Mouse (Mus musculus): ENCODE results near the gene Bicdl1. TPM values are rescaled to one million over a fixed set of nuclear protein-coding genes. Genes with fewer than 3 reads are reported as not detected.

Bicdl1 gene
- polyA plus RNA-seq, 1 experiment from 2014 or later = 11.4 TPM

- H3K27me3 ChIP-seq = peaks cover 5% of the 10 kb centered on the region; the same call in 1 of the 2 replicates
- no peak overlapping the region for H3K27ac ChIP-seq
- no peaks in the 10 kb centered on the region for H3K9me3 ChIP-seq
- no peak overlapping the region for H3K4me2 ChIP-seq (replicated peaks)
- H3K9ac ChIP-seq = no peak overlapping the region
- no peaks in the 10 kb centered on the region for H3K4me1 ChIP-seq
- 74% methylated on average over 5 of the region's 5 CpGs for WGBS
- H3K4me3 ChIP-seq = no peak overlapping the region
- no peak for ATAC-seq (ENCODE audit: low FRiP score, low read depth)
- H3K36me3 ChIP-seq = no peaks in the 10 kb centered on the region
These were observed 34.6 kb downstream of the Bicdl1 start for GRCm38 (mm10) chr5:115696811-115697210.

GRCm38 (mm10) chr5:115695191-115695770 lies 36.1 kb downstream of the Bicdl1 start:
- no peak for ATAC-seq (ENCODE audit: low FRiP score, low read depth)
- WGBS = 73% methylated on average over 6 of the region's 6 CpGs

GRCm38 (mm10) chr5:115693271-115693670 lies 38.1 kb downstream of the Bicdl1 start:
- no peak for ATAC-seq (ENCODE audit: low FRiP score, low read depth)
- Histone ChIP-seq H3K36me3 (no peaks in the 10 kb centered on the region), H3K4me1 (no peaks in the 10 kb centered on the region), H3K4me2 (replicated peaks) (no peak overlapping the region), H3K9me3 (no peaks in the 10 kb centered on the region), H3K9ac (no peak overlapping the region), H3K27ac (no peak overlapping the region), H3K4me3 (no peak overlapping the region), H3K27me3 (no peaks in the 10 kb centered on the region)
- 68% methylated on average over 3 of the region's 3 CpGs for WGBS

More at GRCm38 (mm10) chr5:115695191-115695770, 36.1 kb downstream of the Bicdl1 start:
- H3K4me1 ChIP-seq = no peaks in the 10 kb centered on the region
- H3K4me3 ChIP-seq = no peak overlapping the region
- H3K4me2 ChIP-seq (replicated peaks) = no peak overlapping the region
- H3K9ac ChIP-seq = no peak overlapping the region
- peaks cover 5% of the 10 kb centered on the region; the same call in 1 of the 2 replicates for H3K27me3 ChIP-seq
- no peaks in the 10 kb centered on the region for H3K36me3 ChIP-seq
- no peaks in the 10 kb centered on the region for H3K9me3 ChIP-seq
- no peak overlapping the region for H3K27ac ChIP-seq

GRCm38 (mm10) chr5:115686716-115687115 lies 44.7 kb downstream of the Bicdl1 start:
- Histone ChIP-seq H3K27ac (no peak overlapping the region), H3K36me3 (no peaks in the 10 kb centered on the region), H3K9ac (no peak overlapping the region), H3K4me3 (no peak overlapping the region), H3K9me3 (no peaks in the 10 kb centered on the region), H3K4me2 (replicated peaks) (no peak overlapping the region), H3K4me1 (0 out of 2 replicates have a peak, but pooled peaks cover 3% of the 10 kb centered on the region), H3K27me3 (no peaks in the 10 kb centered on the region)
- ATAC-seq (ENCODE audit: low FRiP score, low read depth) = no peak
- 52% methylated on average over 7 of the region's 7 CpGs for WGBS

- Histone ChIP-seq H3K4me1 (0 out of 2 replicates have a peak, but pooled peaks cover 3% of the 10 kb centered on the region), H3K27ac (no peak overlapping the region), H3K9ac (no peak overlapping the region), H3K36me3 (no peaks in the 10 kb centered on the region), H3K27me3 (no peaks in the 10 kb centered on the region), H3K4me2 (replicated peaks) (no peak overlapping the region), H3K9me3 (no peaks in the 10 kb centered on the region), H3K4me3 (no peak overlapping the region)
- ATAC-seq (ENCODE audit: low FRiP score, low read depth) = no peak
- WGBS = 83% methylated on average over 10 of the region's 10 CpGs
These were observed 46.3 kb downstream of the Bicdl1 start for GRCm38 (mm10) chr5:115685126-115685525.

GRCm38 (mm10) chr5:115671846-115672245 lies 59.6 kb downstream of the Bicdl1 start:
- Histone ChIP-seq H3K9me3 (no peaks in the 10 kb centered on the region), H3K4me2 (replicated peaks) (no peak overlapping the region)
- WGBS = 61% methylated on average over 8 of the region's 8 CpGs

GRCm38 (mm10) chr5:115670406-115670805 lies 61.0 kb downstream of the Bicdl1 start:
- H3K9me3 ChIP-seq = no peaks in the 10 kb centered on the region

More at GRCm38 (mm10) chr5:115671846-115672245, 59.6 kb downstream of the Bicdl1 start:
- Histone ChIP-seq H3K9ac (no peak overlapping the region), H3K36me3 (no peaks in the 10 kb centered on the region), H3K27ac (no peak overlapping the region), H3K4me1 (no peaks in the 10 kb centered on the region), H3K27me3 (no peaks in the 10 kb centered on the region), H3K4me3 (no peak overlapping the region)
- ATAC-seq (ENCODE audit: low FRiP score, low read depth) = no peak

GRCm38 (mm10) chr5:115669974-115670373 lies 61.4 kb downstream of the Bicdl1 start:
- Histone ChIP-seq H3K9me3 (no peaks in the 10 kb centered on the region), H3K4me2 (replicated peaks) (no peak overlapping the region)

More at GRCm38 (mm10) chr5:115670406-115670805, 61.0 kb downstream of the Bicdl1 start:
- WGBS = 64% methylated on average over 2 of the region's 2 CpGs
- no peak for ATAC-seq (ENCODE audit: low FRiP score, low read depth)
- Histone ChIP-seq H3K4me1 (no peaks in the 10 kb centered on the region), H3K4me2 (replicated peaks) (no peak overlapping the region), H3K36me3 (no peaks in the 10 kb centered on the region), H3K27ac (no peak overlapping the region), H3K27me3 (no peaks in the 10 kb centered on the region), H3K9ac (no peak overlapping the region), H3K4me3 (no peak overlapping the region)

GRCm38 (mm10) chr5:115668986-115669385 lies 62.4 kb downstream of the Bicdl1 start:
- Histone ChIP-seq H3K4me3 (no peak overlapping the region), H3K36me3 (no peaks in the 10 kb centered on the region), H3K4me1 (no peaks in the 10 kb centered on the region), H3K4me2 (replicated peaks) (no peak overlapping the region), H3K9ac (no peak overlapping the region), H3K27me3 (no peaks in the 10 kb centered on the region), H3K27ac (no peak overlapping the region), H3K9me3 (no peaks in the 10 kb centered on the region)
- no peak for ATAC-seq (ENCODE audit: low FRiP score, low read depth)
- 83% methylated on average over 12 of the region's 12 CpGs for WGBS

More at GRCm38 (mm10) chr5:115669974-115670373, 61.4 kb downstream of the Bicdl1 start:
- no peak for ATAC-seq (ENCODE audit: low FRiP score, low read depth)
- H3K36me3 ChIP-seq = no peaks in the 10 kb centered on the region
- WGBS = 86% methylated on average over 11 of the region's 11 CpGs
- H3K4me3 ChIP-seq = no peak overlapping the region
- no peak overlapping the region for H3K27ac ChIP-seq
- H3K27me3 ChIP-seq = no peaks in the 10 kb centered on the region
- no peaks in the 10 kb centered on the region for H3K4me1 ChIP-seq
- no peak overlapping the region for H3K9ac ChIP-seq

GRCm38 (mm10) chr5:115667894-115668293 lies 63.5 kb downstream of the Bicdl1 start:
- Histone ChIP-seq H3K4me3 (no peak overlapping the region), H3K9me3 (no peaks in the 10 kb centered on the region), H3K4me1 (no peaks in the 10 kb centered on the region), H3K27ac (no peak overlapping the region), H3K9ac (no peak overlapping the region), H3K36me3 (no peaks in the 10 kb centered on the region), H3K4me2 (replicated peaks) (no peak overlapping the region), H3K27me3 (0 out of 2 replicates have a peak, but pooled peaks cover 3% of the 10 kb centered on the region)
- WGBS = 18% methylated on average over 7 of the region's 7 CpGs
- no peak for ATAC-seq (ENCODE audit: low FRiP score, low read depth)

GRCm38 (mm10) chr5:115667210-115667609 lies 64.2 kb downstream of the Bicdl1 start:
- no peaks in the 10 kb centered on the region for H3K4me1 ChIP-seq
- no peaks in the 10 kb centered on the region for H3K36me3 ChIP-seq
- H3K9me3 ChIP-seq = no peaks in the 10 kb centered on the region
- no peak overlapping the region for H3K27ac ChIP-seq
- no peak overlapping the region for H3K4me2 ChIP-seq (replicated peaks)
- H3K4me3 ChIP-seq = no peak overlapping the region
- H3K9ac ChIP-seq = no peak overlapping the region
- 0 out of 2 replicates have a peak, but pooled peaks cover 3% of the 10 kb centered on the region for H3K27me3 ChIP-seq
- 79% methylated on average over 8 of the region's 8 CpGs for WGBS
- ATAC-seq (ENCODE audit: low FRiP score, low read depth) = no peak

GRCm38 (mm10) chr5:115666366-115667065 lies 64.9 kb downstream of the Bicdl1 start:
- no peaks in the 10 kb centered on the region for H3K36me3 ChIP-seq
- WGBS = 56% methylated on average over 8 of the region's 8 CpGs
- no peak for ATAC-seq (ENCODE audit: low FRiP score, low read depth)
- H3K27me3 ChIP-seq = 0 out of 2 replicates have a peak, but pooled peaks cover 3% of the 10 kb centered on the region
- no peak overlapping the region for H3K9ac ChIP-seq
- H3K4me1 ChIP-seq = no peaks in the 10 kb centered on the region
- no peak overlapping the region for H3K27ac ChIP-seq
- no peaks in the 10 kb centered on the region for H3K9me3 ChIP-seq
- H3K4me3 ChIP-seq = no peak overlapping the region
- H3K4me2 ChIP-seq (replicated peaks) = no peak overlapping the region

Data from limb, embryonic 13.5 days (tissue).